Mouse (Mus musculus) CH12.LX (cell line): ENCODE results near the gene Sdhaf1.

Source experiments
- CTCF ChIP-seq, 2 experiments: IDR thresholded peaks in 1 of 2; conservative IDR thresholded peaks in 1 of 2; 2 replicates each; pipeline ENCODE4 v1.5.1; 2011 to 2012; ENCODE audit warnings: low read depth in 2 of 2, low read length in 2 of 2, improper control_type of control experiment in 1 of 2, inconsistent platforms in 1 of 2, mild to moderate bottlenecking in 1 of 2, moderate library complexity in 1 of 2
- EP300 ChIP-seq: IDR thresholded peaks from 2 replicates; pipeline ENCODE4 v1.6.1; 2011; ENCODE audit warnings: low read length, improper control_type of control experiment
- MAFK ChIP-seq: IDR thresholded peaks from 2 replicates; pipeline ENCODE4 v1.6.1; 2011; ENCODE audit warnings: low read length, improper control_type of control experiment; ENCODE audit not compliant: insufficient replicate concordance
- POLR2A ChIP-seq: IDR thresholded peaks from 2 replicates; pipeline ENCODE4 v1.6.1; 2011; ENCODE audit warnings: low read depth, mild to moderate bottlenecking, improper control_type of control experiment, low read length
- POLR2AphosphoS2 ChIP-seq: IDR thresholded peaks from 2 replicates; pipeline ENCODE4 v1.6.1; 2011; ENCODE audit warnings: low read depth, low read length, improper control_type of control experiment
- TCF12 ChIP-seq: IDR thresholded peaks from 2 replicates; pipeline ENCODE4 v1.6.1; 2014; ENCODE audit warnings: low read depth, mild to moderate bottlenecking, inconsistent platforms, low read length, improper control_type of control experiment
- ZC3H11A ChIP-seq: IDR thresholded peaks from 2 replicates; pipeline ENCODE4 v1.6.1; 2012; ENCODE audit warnings: low read depth, mild to moderate bottlenecking, inconsistent platforms, low read length, improper control_type of control experiment
- ZNF384 ChIP-seq: IDR thresholded peaks from 2 replicates; pipeline ENCODE4 v1.6.1; 2012; ENCODE audit warnings: low read depth, low read length, improper control_type of control experiment, inconsistent platforms

DNA sequence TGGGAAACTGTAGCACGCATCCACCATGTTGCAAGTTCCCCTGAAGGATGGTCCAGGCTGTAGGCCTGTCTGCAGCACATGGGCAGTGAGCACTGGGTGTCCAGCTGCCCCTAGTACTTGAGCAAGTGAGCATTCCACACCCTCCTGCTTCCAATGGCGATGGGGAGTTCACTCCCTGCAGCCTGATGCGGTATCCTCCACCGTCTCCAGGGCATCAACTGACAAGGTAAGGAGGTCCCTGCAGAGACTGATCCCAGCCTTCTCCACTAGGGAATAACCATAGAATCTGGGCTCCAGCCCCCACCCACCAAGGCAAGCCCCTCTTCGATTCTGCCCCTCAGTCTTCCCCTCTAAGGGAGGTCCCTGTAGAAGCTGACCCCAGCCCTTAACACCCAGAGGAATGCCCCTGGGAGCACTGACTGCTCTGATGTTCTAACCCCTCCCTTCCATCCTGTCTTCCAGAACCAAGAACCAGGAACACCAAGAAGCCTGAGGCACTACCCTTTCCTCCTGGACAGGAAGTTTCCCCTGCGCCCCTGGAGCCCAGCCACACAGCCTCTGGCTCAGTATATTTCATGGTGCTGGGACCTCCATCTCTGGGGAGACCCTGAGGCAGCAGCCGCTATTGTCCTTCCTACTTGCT is 34.5 kb downstream of the Sdhaf1 start:
- TF ChIP-seq MAFK (no peak), POLR2AphosphoS2 (no peak), CTCF (conservative IDR thresholded peaks at IDR 0.05 in 1 of 2, IDR thresholded peaks at IDR 0.05 in 1 of 2; ENCODE audit: low read depth in 2 of 2, low read length in 2 of 2) (no peak), POLR2A (no peak), ZC3H11A (no peak), EP300 (no peak), TCF12 (no peak), ZNF384 (no peak)
